Mouse (Mus musculus) ES-E14 (cell line): ENCODE measurements around the gene Wnt9a. TPM values are rescaled to one million over a fixed set of nuclear protein-coding genes. Genes with fewer than 3 reads are reported as not detected.
"Not testable (repeated sequence)": the region's sequence is repeated elsewhere in the genome, so short reads cannot be mapped to it uniquely, and the experiment has no call there.

Experiments used
- DNase-seq: peaks from one replicate; pipeline ENCODE4 v3.0.0-alpha.2; 2013; ENCODE audit warnings: low read depth, low spot score
- H3K27ac ChIP-seq: 2 replicates; pipeline ENCODE4 v1.5.1; 2012; ENCODE audit warnings: low read depth, mild to moderate bottlenecking, low read length, moderate library complexity, mixed read lengths; ENCODE audit not compliant: poor library complexity, insufficient read depth, severe bottlenecking
- H3K36me3 ChIP-seq: 2 replicates; pipeline ENCODE4 v1.6.1; 2012; ENCODE audit warnings: mild to moderate bottlenecking, low read length, moderate library complexity, mixed read lengths; ENCODE audit not compliant: control insufficient read depth, poor library complexity, insufficient read depth, severe bottlenecking
- H3K4me1 ChIP-seq, 2 experiments: fragments of 150-350 bp in 1 of 2; sonication (generic) in 1 of 2; 2 replicates each; pipeline ENCODE4 v1.6.1; 2012; ENCODE audit warnings: low read length in 2 of 2, mild to moderate bottlenecking in 1 of 2, mixed read lengths in 1 of 2; ENCODE audit not compliant: control insufficient read depth in 2 of 2, insufficient read depth in 2 of 2, poor library complexity in 1 of 2
- H3K4me3 ChIP-seq, 2 experiments: fragments of 150-350 bp in 1 of 2; sonication (generic) in 1 of 2; 2 replicates each; pipeline ENCODE4 v1.5.1; 2012; ENCODE audit warnings: low read length in 2 of 2, low read depth in 1 of 2, mild to moderate bottlenecking in 1 of 2, mixed read lengths in 1 of 2; ENCODE audit not compliant: insufficient read depth in 1 of 2, poor library complexity in 1 of 2, severe bottlenecking in 1 of 2
- H3K9ac ChIP-seq: 2 replicates; pipeline ENCODE4 v1.6.1; 2012; ENCODE audit warnings: low read depth, mild to moderate bottlenecking, low read length, mixed read lengths; ENCODE audit not compliant: poor library complexity, insufficient read depth, severe bottlenecking
- H3K9me3 ChIP-seq: fragments of 150-350 bp; sonication (generic); 2 replicates; pipeline ENCODE4 v1.6.1; 2012; ENCODE audit warnings: low read depth, mild to moderate bottlenecking, low read length; ENCODE audit not compliant: control insufficient read depth, insufficient read depth
- CHD2 ChIP-seq: IDR thresholded peaks from 2 replicates; pipeline ENCODE4 v1.6.1; 2014; ENCODE audit warnings: mild to moderate bottlenecking, low read depth, low read length, inconsistent platforms
- HCFC1 ChIP-seq: IDR thresholded peaks from 2 replicates; pipeline ENCODE4 v1.6.1; 2012; ENCODE audit warnings: low read length, inconsistent platforms, borderline replicate concordance; ENCODE audit not compliant: insufficient read depth
- MAFK ChIP-seq: IDR thresholded peaks from 2 replicates; pipeline ENCODE4 v1.6.1; 2014; ENCODE audit warnings: mild to moderate bottlenecking, low read depth, low read length, inconsistent platforms; ENCODE audit not compliant: insufficient read depth
- ZC3H11A ChIP-seq: IDR thresholded peaks from 2 replicates; pipeline ENCODE4 v1.6.1; 2012; ENCODE audit warnings: low read depth, mild to moderate bottlenecking, inconsistent platforms, low read length, borderline replicate concordance
- ZNF384 ChIP-seq: IDR thresholded peaks from 2 replicates; pipeline ENCODE4 v1.6.1; 2012; ENCODE audit warnings: low read depth, low read length, inconsistent platforms
- in situ Hi-C, 2 experiments: fragments of 600-800 bp; cut with MboI; formaldehyde crosslinking; loops; one replicate each; pipeline ENCODE4 v1.15.1; 2025; ENCODE audit warnings: low sequenced_read_pairs in 2 of 2, inconsistent platforms in 1 of 2; ENCODE audit not compliant: unreplicated experiment in 2 of 2
- total RNA-seq: library from RNA; depleted of rRNA; stranded (reverse); fragments of 300-350 nt; gene quantifications from 2 replicates; pipeline ENCODE4 v1.2.3, GENCODE M21; 2012

Wnt9a gene
- total RNA-seq, 1 experiment, result 5.8 TPM

DNA sequence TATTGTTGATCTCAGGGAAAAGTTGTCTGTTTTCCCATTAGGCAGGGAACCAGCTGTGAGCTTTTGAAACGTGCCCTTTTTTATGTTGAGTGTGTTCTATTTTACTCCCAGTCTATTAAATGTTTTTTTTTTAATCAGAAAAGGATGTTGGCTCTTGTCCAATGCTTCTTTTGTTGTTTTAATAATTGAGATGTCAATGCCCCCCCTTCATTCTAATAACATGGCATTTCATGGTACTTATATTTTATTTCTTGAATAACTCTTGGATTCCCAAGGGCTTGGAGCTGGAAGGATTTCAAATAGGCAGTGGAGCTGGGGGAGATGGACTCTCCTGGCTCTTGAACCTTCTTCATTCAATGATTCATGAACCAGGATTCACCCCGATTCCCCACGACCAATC is 59.3 kb downstream of the Wnt9a start:
- no peak overlapping the region for H3K9ac ChIP-seq
- H3K9me3 ChIP-seq, result no peaks in the 10 kb centered on the region
- no peak overlapping the region for H3K4me3 ChIP-seq
- H3K27ac ChIP-seq, result no peak overlapping the region
- H3K4me1 ChIP-seq, result no peaks in the 10 kb centered on the region
- in situ Hi-C loops, result no loop called here
- DNase-seq, result no peak
- no peaks in the 10 kb centered on the region for H3K36me3 ChIP-seq
- no peak for TF ChIP-seq ZNF384
- TF ChIP-seq MAFK, result no peak
- no peak for TF ChIP-seq CHD2
- no peak for TF ChIP-seq ZC3H11A
- no peak for TF ChIP-seq HCFC1

DNA sequence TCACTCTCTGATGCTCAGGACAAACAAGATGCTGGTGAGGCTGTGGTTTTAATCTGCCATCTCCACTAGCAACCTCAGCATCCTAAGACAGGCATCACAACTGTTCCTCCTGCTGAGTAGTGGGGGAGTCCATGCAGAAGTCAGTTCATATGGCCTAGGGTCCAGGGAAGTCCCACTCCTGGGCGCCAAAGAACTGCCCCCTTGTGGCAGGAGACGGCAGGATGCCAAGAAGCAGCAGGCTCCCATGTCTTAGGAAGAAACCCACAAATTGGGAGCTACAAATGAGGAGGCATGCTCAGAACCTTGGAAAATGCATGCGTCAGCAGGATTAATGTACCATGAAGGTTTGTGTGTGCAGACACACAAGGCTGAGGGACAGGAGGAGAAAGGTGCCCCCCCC is 59.9 kb downstream of the Wnt9a start:
- Histone ChIP-seq H3K4me3 (no peak overlapping the region), H3K4me1 (no peaks in the 10 kb centered on the region), H3K27ac (no peak overlapping the region), H3K9me3 (no peaks in the 10 kb centered on the region), H3K36me3 (no peaks in the 10 kb centered on the region), H3K9ac (no peak overlapping the region)
- in situ Hi-C loops, result no loop called here
- TF ChIP-seq MAFK (peak; percentile 49; the same call in 1 of the 2 replicates), HCFC1 (no peak), ZC3H11A (no peak), ZNF384 (no peak)
- no peak for DNase-seq

DNA sequence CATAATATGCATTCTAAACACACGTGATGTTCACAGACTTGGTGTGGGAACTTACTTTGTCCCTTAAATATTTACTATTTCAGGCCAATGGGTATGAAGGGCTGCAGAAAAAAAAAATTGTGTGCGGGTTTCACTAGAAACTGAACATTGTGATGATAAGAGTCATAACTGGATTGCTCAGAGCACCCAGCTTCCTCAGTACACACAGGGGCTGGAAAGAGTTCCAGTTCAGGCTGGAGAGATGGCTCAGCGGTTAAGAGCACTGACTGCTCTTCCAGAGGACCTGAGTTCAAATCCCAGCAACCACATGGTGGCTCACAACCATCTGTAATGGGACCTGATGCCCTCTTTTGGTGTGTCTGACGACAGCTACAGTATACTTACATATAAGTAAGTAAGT is 61.2 kb downstream of the Wnt9a start:
- H3K4me1 ChIP-seq, in situ Hi-C loops, H3K36me3 ChIP-seq, H3K27ac ChIP-seq, H3K4me3 ChIP-seq, DNase-seq, H3K9ac ChIP-seq, H3K9me3 ChIP-seq: not testable (repeated sequence)

DNA sequence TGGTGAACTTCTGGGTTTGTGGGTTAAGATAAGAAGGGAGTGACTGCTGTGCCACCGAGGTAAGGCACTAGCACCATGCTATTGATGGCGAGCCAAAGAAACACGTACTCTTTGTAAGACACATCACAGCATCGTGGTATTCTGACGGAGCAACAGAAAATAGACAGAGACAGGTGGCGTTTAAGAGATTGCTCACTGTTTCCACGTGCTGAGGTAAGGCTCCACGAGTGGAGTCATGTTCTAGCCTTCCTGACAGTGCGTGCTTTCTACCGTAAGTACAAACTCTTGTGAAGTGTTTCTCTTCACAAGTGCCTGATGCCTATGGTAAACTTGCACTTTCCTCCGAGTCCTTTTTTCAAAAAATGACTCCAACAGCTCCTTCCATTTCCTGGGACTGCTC is 63.1 kb downstream of the Wnt9a start:
- no peaks in the 10 kb centered on the region for H3K4me1 ChIP-seq
- H3K36me3 ChIP-seq, result no peaks in the 10 kb centered on the region

DNA sequence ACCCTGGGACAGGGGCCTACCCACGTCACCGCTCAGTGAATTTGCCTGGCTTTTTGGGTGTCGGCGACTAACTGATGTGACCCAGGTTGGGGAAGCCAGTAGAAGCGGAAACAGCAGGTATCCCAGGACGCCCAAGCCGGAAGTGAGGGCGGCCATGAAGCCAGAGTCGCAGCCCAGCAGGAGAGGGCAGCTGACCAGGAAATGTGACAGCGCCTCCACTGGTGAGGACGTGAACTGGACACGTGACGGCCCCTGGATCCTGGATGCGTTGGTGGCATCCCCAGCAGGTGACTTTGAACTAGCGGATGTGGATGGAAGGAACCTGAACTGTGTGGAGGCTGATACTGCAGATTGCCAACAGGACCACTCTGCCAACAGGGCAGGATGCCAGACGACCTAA is 68.7 kb downstream of the Wnt9a start, which contains the start of gene Prss38:
Gene Prss38 (minus strand): TSS at position 183 of the 400 bp plus-strand sequence.
- in situ Hi-C loops, result no loop called here
- Histone ChIP-seq H3K4me3 (peak within 1 kb of the TSS; percentile 5 to 21), H3K9ac (no peak within 1 kb of the TSS), H3K4me1 (peaks cover 4 to 5% of the 10 kb centered on the region in 2 experiments; a peak in 3 of 4 replicates), H3K36me3 (no peaks in the 10 kb centered on the region), H3K9me3 (no peaks in the 10 kb centered on the region), H3K27ac (no peak within 1 kb of the TSS)
- TF ChIP-seq ZC3H11A (no peak), MAFK (no peak), CHD2 (no peak), HCFC1 (no peak), ZNF384 (no peak)
- DNase-seq, result peak; percentile 35

More for the DNA sequence above, 63.1 kb downstream of the Wnt9a start:
- no peak overlapping the region for H3K9ac ChIP-seq
- TF ChIP-seq MAFK (no peak), CHD2 (no peak), ZC3H11A (no peak), HCFC1 (no peak), ZNF384 (no peak)
- H3K9me3 ChIP-seq, result no peaks in the 10 kb centered on the region
- no peak overlapping the region for H3K27ac ChIP-seq
- H3K4me3 ChIP-seq, result no peak overlapping the region
- in situ Hi-C loops, result no loop called here
- DNase-seq, result no peak
